Comparison of ENCODE assay signal across 13 mouse cellular contexts in the genomic region with DNA sequence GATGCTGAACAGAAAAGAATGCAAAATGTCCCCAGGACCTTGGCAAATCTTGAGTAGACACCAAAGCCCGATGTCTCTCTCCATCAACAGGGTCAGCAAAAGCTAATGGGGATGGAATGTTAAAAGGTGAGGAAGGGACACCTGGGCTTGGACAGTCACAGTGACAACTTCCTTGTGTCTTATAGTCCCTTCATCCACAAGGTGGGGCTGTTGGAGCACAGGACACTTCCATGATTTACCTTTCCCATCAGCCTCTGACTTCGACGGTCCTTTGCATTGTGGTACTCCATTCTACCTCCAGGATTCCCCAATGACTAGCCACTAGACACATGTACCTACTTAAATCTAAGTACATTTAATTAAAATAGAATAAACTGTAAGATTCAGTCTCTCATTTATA. TPM values are rescaled to one million over a fixed set of nuclear protein-coding genes. Genes with fewer than 3 reads are reported as not detected.
DNase-seq lines count a peak whose midpoint lies in the region; ATAC-seq and TF ChIP-seq lines count a peak whose summit lies in the region.
"Had no signal": no experiment of that assay in that cellular context is flagged by ENCODE, and none has a peak within 500 bp of the region (broad histone marks: within the 10 kb centered on the region; RNA-seq: fewer than 3 reads in every experiment).

No protein-coding gene starts in this region.

- ATAC-seq in midbrain, embryonic 14.5 days (ENCODE audit: low FRiP score, low TSS enrichment): no peak
- no peak for ATAC-seq in midbrain, embryonic 16.5 days
- ATAC-seq in stomach, postnatal 0 days (ENCODE audit: low FRiP score, low TSS enrichment): 0 out of 2 replicates have a peak, but pooled peaks have one; percentile 47
- ATAC-seq in erythroblast, adult 5-6 weeks (replicated peaks; ENCODE audit: low FRiP score, poor library complexity, severe bottlenecking): no peak
- ATAC-seq: inflammation-experienced regulatory T-cells, adult 6 months had no signal

- 0 out of 2 replicates have a peak, but pooled peaks have one; percentile 20 for TF ChIP-seq CTCF in heart, adult 2 months (IDR thresholded peaks at IDR 0.05)
- TF ChIP-seq CTCF in stomach, postnatal 0 days (IDR thresholded peaks at IDR 0.05; ENCODE audit: low read depth): peak; percentile 73

- intact Hi-C loops in heart, adult 2 months (cut with DNase I): no loop called here

- no peak overlapping the region for H3K4me2 ChIP-seq in midbrain, embryonic 14.5 days (ENCODE audit: low read length)
- H3K4me2 ChIP-seq in midbrain, embryonic 16.5 days (ENCODE audit: low read length): no peak overlapping the region
- H3K4me2 ChIP-seq in stomach, postnatal 0 days (replicated peaks; ENCODE audit: low read depth): no peak overlapping the region
- H3K4me2 ChIP-seq: embryonic facial prominence, embryonic 12.5 days had no signal

- H3K79me2 ChIP-seq in heart, adult 2 months (replicated peaks; ENCODE audit: control insufficient read depth, insufficient read depth, low read length): no peaks in the 10 kb centered on the region

- no peaks in the 10 kb centered on the region for H3K27me3 ChIP-seq in heart, adult 2 months (ENCODE audit: control insufficient read depth, insufficient read depth, low read length)
- H3K27me3 ChIP-seq in midbrain, embryonic 14.5 days (ENCODE audit: control insufficient read depth, insufficient read depth, low read length): no peaks in the 10 kb centered on the region
- no peaks in the 10 kb centered on the region for H3K27me3 ChIP-seq in midbrain, embryonic 16.5 days (ENCODE audit: control insufficient read depth, insufficient read depth, low read depth, low read length)
- no peaks in the 10 kb centered on the region for H3K27me3 ChIP-seq in stomach, postnatal 0 days (ENCODE audit: control insufficient read depth, insufficient read depth, low read length)
- H3K27me3 ChIP-seq: embryonic facial prominence, embryonic 12.5 days had no signal

- H3K36me3 ChIP-seq in heart, adult 2 months (ENCODE audit: control insufficient read depth, insufficient read depth, low read length): no peaks in the 10 kb centered on the region; the same call in 1 of the 2 replicates
- H3K36me3 ChIP-seq in midbrain, embryonic 14.5 days (ENCODE audit: control insufficient read depth, insufficient read depth, low read length): peaks cover 48% of the 10 kb centered on the region
- peaks cover 8% of the 10 kb centered on the region; the same call in 1 of the 2 replicates for H3K36me3 ChIP-seq in midbrain, embryonic 16.5 days (ENCODE audit: control insufficient read depth, insufficient read depth, low read length)
- no peaks in the 10 kb centered on the region; the same call in 1 of the 2 replicates for H3K36me3 ChIP-seq in stomach, postnatal 0 days (ENCODE audit: control insufficient read depth, insufficient read depth, low read length)

- 76% methylated on average over 3 of the region's 3 CpGs for WGBS in heart, adult 2 months
- 67% methylated on average over 3 of the region's 3 CpGs for WGBS in midbrain, embryonic 14.5 days
- WGBS in midbrain, embryonic 16.5 days: 65% methylated on average over 3 of the region's 3 CpGs
- 63% methylated on average over 3 of the region's 3 CpGs for WGBS in stomach, postnatal 0 days

- H3K9ac ChIP-seq in heart, adult 2 months (ENCODE audit: low read depth, low read length): no peak overlapping the region
- no peak overlapping the region for H3K9ac ChIP-seq in midbrain, embryonic 14.5 days (replicated peaks; ENCODE audit: low read length)
- H3K9ac ChIP-seq in midbrain, embryonic 16.5 days (ENCODE audit: low read depth, low read length): no peak overlapping the region
- H3K9ac ChIP-seq in stomach, postnatal 0 days (ENCODE audit: low read length): no peak overlapping the region
- H3K9ac ChIP-seq: embryonic facial prominence, embryonic 12.5 days had no signal

- no peak for TF ChIP-seq POLR2A in heart, adult 2 months (IDR thresholded peaks at IDR 0.05; ENCODE audit: insufficient read depth, low read depth, low read length)

- no peak for TF ChIP-seq EP300 in heart, adult 2 months (IDR thresholded peaks at IDR 0.05; ENCODE audit: insufficient read depth, low read depth, low read length)
- TF ChIP-seq EP300 in stomach, postnatal 0 days (optimal IDR thresholded peaks at IDR 0.05): no peak

- DNase-seq in heart, adult 2 months: no peak
- DNase-seq in heart, adult 9 months (ENCODE audit: low spot score in 2 of 2): no peak
- peak; percentile 6 for DNase-seq in midbrain, embryonic 14.5 days
- peak; percentile 15 for DNase-seq in brain, adult 2 months (ENCODE audit: low read depth, low spot score)
- DNase-seq in stomach, postnatal 0 days (ENCODE audit: low spot score): peak; percentile 38
- DNase-seq in spleen, postnatal 10 days (ENCODE audit: low spot score in 2 of 2): no peak
- DNase-seq: layer of hippocampus, postnatal 36 days had no signal

- H3K4me3 ChIP-seq in heart, adult 2 months: no peak overlapping the region
- H3K4me3 ChIP-seq in midbrain, embryonic 14.5 days (replicated peaks; ENCODE audit: low read depth, low read length): no peak overlapping the region
- no peak overlapping the region for H3K4me3 ChIP-seq in midbrain, embryonic 16.5 days (ENCODE audit: low read depth, low read length)
- H3K4me3 ChIP-seq in stomach, postnatal 0 days (ENCODE audit: low read depth, low read length): no peak overlapping the region
- H3K4me3 ChIP-seq: embryonic facial prominence, embryonic 12.5 days had no signal

- H3K9me3 ChIP-seq in midbrain, embryonic 14.5 days (ENCODE audit: control insufficient read depth, low read length): no peaks in the 10 kb centered on the region
- no peaks in the 10 kb centered on the region for H3K9me3 ChIP-seq in midbrain, embryonic 16.5 days (replicated peaks; ENCODE audit: control insufficient read depth, low read length, poor library complexity, severe bottlenecking)
- no peaks in the 10 kb centered on the region for H3K9me3 ChIP-seq in stomach, postnatal 0 days (ENCODE audit: control insufficient read depth, low read length)
- H3K9me3 ChIP-seq: embryonic facial prominence, embryonic 12.5 days had no signal

- H3K27ac ChIP-seq in heart, adult 2 months: no peak overlapping the region
- H3K27ac ChIP-seq in midbrain, embryonic 14.5 days (replicated peaks; ENCODE audit: low read depth, low read length): no peak overlapping the region
- no peak overlapping the region for H3K27ac ChIP-seq in midbrain, embryonic 16.5 days (ENCODE audit: low read length)
- no peak overlapping the region for H3K27ac ChIP-seq in stomach, postnatal 0 days (replicated peaks)
- H3K27ac ChIP-seq: embryonic facial prominence, embryonic 12.5 days had no signal

- no peaks in the 10 kb centered on the region for H3K4me1 ChIP-seq in heart, adult 2 months (ENCODE audit: control insufficient read depth, insufficient read depth, low read length)
- H3K4me1 ChIP-seq in midbrain, embryonic 14.5 days (ENCODE audit: control insufficient read depth, insufficient read depth, low read length): no peaks in the 10 kb centered on the region
- no peaks in the 10 kb centered on the region for H3K4me1 ChIP-seq in midbrain, embryonic 16.5 days (ENCODE audit: control insufficient read depth, insufficient read depth, low read length)
- no peaks in the 10 kb centered on the region for H3K4me1 ChIP-seq in stomach, postnatal 0 days (replicated peaks; ENCODE audit: control insufficient read depth, insufficient read depth)
- H3K4me1 ChIP-seq: embryonic facial prominence, embryonic 12.5 days had no signal

RNA-seq across cellular contexts. Expression of gene Them5, which starts 13.2 kb away (rescaled TPM):
- total RNA-seq in heart, adult 2 months (2021): not detected
- not detected in 2 replicates for polyA plus RNA-seq in heart, adult 2 months (2012; rRNA removed)
- polyA plus RNA-seq in midbrain, embryonic 14.5 days (2014; fragmentation: Nextera tagmentation; extraction: Ambion mirVana): 0.18 TPM in 1 of 2 replicates, not detected in the other
- not detected in 2 replicates for polyA plus RNA-seq in midbrain, embryonic 16.5 days (2015; fragmentation: Nextera tagmentation; extraction: Ambion mirVana)
- polyA plus RNA-seq in stomach, postnatal 0 days (2015; fragmentation: Nextera tagmentation; extraction: Ambion mirVana): 126 and 146 TPM in 2 replicates
- total RNA-seq in erythroblast, adult 5-6 weeks (2015; ENCODE audit: low replicate concordance): not detected in 2 replicates
- not detected in 2 replicates for total RNA-seq in erythroblast, adult 5-6 weeks (2017; ENCODE audit: low replicate concordance)
- total RNA-seq: layer of hippocampus, postnatal 36 days had no signal
- polyA plus RNA-seq: embryonic facial prominence, embryonic 12.5 days; heart, embryonic 14.5 days; inflammation-experienced regulatory T-cells, adult 6 months; liver, embryonic 16.5 days had no signal

RNA-seq across cellular contexts. Expression of gene Them4, which starts 18.8 kb away (rescaled TPM):
- total RNA-seq in heart, adult 2 months (2021): 10 to 100 TPM; 13.2 to 15.1 TPM
- polyA plus RNA-seq in heart, adult 2 months (2012; rRNA removed): 4.6 and 9.6 TPM in 2 replicates
- polyA plus RNA-seq in midbrain, embryonic 14.5 days (2014; fragmentation: Nextera tagmentation; extraction: Ambion mirVana): 57.5 and 59.7 TPM in 2 replicates
- polyA plus RNA-seq in midbrain, embryonic 16.5 days (2015; fragmentation: Nextera tagmentation; extraction: Ambion mirVana): 61.8 and 68.6 TPM in 2 replicates
- 10.2 and 10.4 TPM in 2 replicates for polyA plus RNA-seq in stomach, postnatal 0 days (2015; fragmentation: Nextera tagmentation; extraction: Ambion mirVana)
- total RNA-seq in erythroblast, adult 5-6 weeks (2015; ENCODE audit: low replicate concordance): 2.9 TPM in 1 of 2 replicates, not detected in the other
- 0.84 and 1.2 TPM in 2 replicates for total RNA-seq in erythroblast, adult 5-6 weeks (2017; ENCODE audit: low replicate concordance)

RNA-seq across cellular contexts. Expression of gene C2cd4d, which starts 33.6 kb away (rescaled TPM):
- total RNA-seq in heart, adult 2 months (2021): not detected
- polyA plus RNA-seq in heart, adult 2 months (2012; rRNA removed): 0.14 TPM in 1 of 2 replicates, not detected in the other
- polyA plus RNA-seq in midbrain, embryonic 14.5 days (2014; fragmentation: Nextera tagmentation; extraction: Ambion mirVana): 2.6 and 3.1 TPM in 2 replicates
- 1.6 and 1.7 TPM in 2 replicates for polyA plus RNA-seq in midbrain, embryonic 16.5 days (2015; fragmentation: Nextera tagmentation; extraction: Ambion mirVana)
- polyA plus RNA-seq in stomach, postnatal 0 days (2015; fragmentation: Nextera tagmentation; extraction: Ambion mirVana): 0.82 and 1.5 TPM in 2 replicates
- total RNA-seq in erythroblast, adult 5-6 weeks (2015; ENCODE audit: low replicate concordance): not detected in 2 replicates
- total RNA-seq in erythroblast, adult 5-6 weeks (2017; ENCODE audit: low replicate concordance): not detected in 2 replicates
- total RNA-seq: layer of hippocampus, postnatal 36 days had no signal
- polyA plus RNA-seq: inflammation-experienced regulatory T-cells, adult 6 months; liver, embryonic 16.5 days had no signal

RNA-seq across cellular contexts. Expression of gene Rorc, which starts 43.9 kb away (rescaled TPM):
- total RNA-seq in heart, adult 2 months (2021): 10 to 100 TPM; 36.1 to 44.8 TPM
- polyA plus RNA-seq in heart, adult 2 months (2012; rRNA removed): 25.7 and 26.7 TPM in 2 replicates
- polyA plus RNA-seq in midbrain, embryonic 14.5 days (2014; fragmentation: Nextera tagmentation; extraction: Ambion mirVana): 0.30 and 0.43 TPM in 2 replicates
- 0.49 and 0.62 TPM in 2 replicates for polyA plus RNA-seq in midbrain, embryonic 16.5 days (2015; fragmentation: Nextera tagmentation; extraction: Ambion mirVana)
- 7.5 and 8.8 TPM in 2 replicates for polyA plus RNA-seq in stomach, postnatal 0 days (2015; fragmentation: Nextera tagmentation; extraction: Ambion mirVana)
- total RNA-seq in erythroblast, adult 5-6 weeks (2015; ENCODE audit: low replicate concordance): not detected in 2 replicates
- not detected in 2 replicates for total RNA-seq in erythroblast, adult 5-6 weeks (2017; ENCODE audit: low replicate concordance)

Comparison
In these comparisons a context has a peak if more than half of its experiments do, and no peak if none do; other contexts are left out.
1. DNase-seq: peak in midbrain, embryonic 14.5 days (single experiment), brain, adult 2 months (single experiment) and stomach, postnatal 0 days (single experiment); none in heart, adult 2 months (0 of 2), heart, adult 9 months (0 of 2) and spleen, postnatal 10 days (0 of 2).
2. RNA of gene Them5, which starts 13.2 kb away (polyA plus RNA-seq): 126 to 146 TPM in stomach, postnatal 0 days; 0.18 TPM in midbrain, embryonic 14.5 days, not detected in midbrain, embryonic 16.5 days and not detected in heart, adult 2 months; every median in the first group is over 100 times any median in the second.